ENCODE assay signal across 8 mouse cellular contexts in the genomic region with DNA sequence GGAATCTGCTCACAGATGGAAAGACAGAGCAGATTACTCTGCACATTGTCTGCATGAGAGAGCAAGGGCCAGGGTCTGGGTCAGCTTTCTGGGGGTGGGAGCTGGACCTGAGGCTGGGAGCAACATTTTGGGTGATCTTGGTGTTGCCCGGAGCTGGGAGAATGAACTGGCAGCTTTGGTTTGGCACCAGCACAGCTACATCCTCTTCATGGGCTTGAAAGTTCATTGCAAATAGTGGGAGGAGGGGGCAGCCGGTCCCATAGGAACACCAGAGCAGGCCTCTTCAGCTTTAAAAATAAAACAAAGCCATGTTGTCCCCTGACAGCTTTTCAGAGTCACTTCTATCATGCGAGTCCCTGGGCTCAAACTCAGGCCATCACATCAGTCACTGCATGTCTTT. TPM values are rescaled to one million over a fixed set of nuclear protein-coding genes. Genes with fewer than 3 reads are reported as not detected.
DNase-seq lines count a peak whose midpoint lies in the region; ATAC-seq and TF ChIP-seq lines count a peak whose summit lies in the region.

No protein-coding gene starts in this region.

- H3K36me3 ChIP-seq in ES-Bruce4 (ENCODE audit: control insufficient read depth, insufficient read depth, low read length, poor library complexity, severe bottlenecking) = no peaks in the 10 kb centered on the region; the same call in 1 of the 2 replicates
- peaks cover 25% of the 10 kb centered on the region for H3K36me3 ChIP-seq in hindbrain, embryonic 10.5 days
- peaks cover 8% of the 10 kb centered on the region for H3K36me3 ChIP-seq in liver, embryonic 15.5 days (replicated peaks)

- TF ChIP-seq EP300 in ES-Bruce4 (IDR thresholded peaks at IDR 0.05; ENCODE audit: insufficient read depth, low read depth, low read length) = no peak

- TF ChIP-seq POLR2A in ES-Bruce4 (IDR thresholded peaks at IDR 0.05; ENCODE audit: insufficient read depth, low read length) = no peak

- no peaks in the 10 kb centered on the region for H3K27me3 ChIP-seq in ES-Bruce4 (ENCODE audit: control insufficient read depth, insufficient read depth, low read length, poor library complexity, severe bottlenecking)
- no peaks in the 10 kb centered on the region for H3K27me3 ChIP-seq in hindbrain, embryonic 10.5 days (ENCODE audit: insufficient read depth, poor library complexity, severe bottlenecking)
- H3K27me3 ChIP-seq in liver, embryonic 15.5 days = no peaks in the 10 kb centered on the region

- peaks cover 3% of the 10 kb centered on the region; the same call in 1 of the 2 replicates for H3K9me3 ChIP-seq in ES-Bruce4 (replicated peaks; ENCODE audit: control insufficient read depth, insufficient read depth, low read length, poor library complexity, severe bottlenecking)
- H3K9me3 ChIP-seq in hindbrain, embryonic 10.5 days = no peaks in the 10 kb centered on the region
- no peaks in the 10 kb centered on the region for H3K9me3 ChIP-seq in liver, embryonic 15.5 days (replicated peaks)

- peak overlapping the region; percentile 84 for H3K4me2 ChIP-seq in liver, embryonic 15.5 days

- no peaks in the 10 kb centered on the region for H3K4me1 ChIP-seq in ES-Bruce4 (ENCODE audit: control insufficient read depth, insufficient read depth, low read length)
- H3K4me1 ChIP-seq in hindbrain, embryonic 10.5 days (replicated peaks) = peaks cover 21% of the 10 kb centered on the region
- H3K4me1 ChIP-seq in liver, embryonic 15.5 days (replicated peaks) = peaks cover 21% of the 10 kb centered on the region

- TF ChIP-seq CTCF in ES-Bruce4 (IDR thresholded peaks at IDR 0.05; ENCODE audit: low read depth, low read length) = no peak

- H3K9ac ChIP-seq in ES-Bruce4 (ENCODE audit: low read depth, poor library complexity, severe bottlenecking) = peak overlapping the region; percentile 32
- peak overlapping the region; percentile 62 for H3K9ac ChIP-seq in liver, embryonic 15.5 days

- no peak overlapping the region for H3K4me3 ChIP-seq in ES-Bruce4 (ENCODE audit: low read depth, low read length)
- H3K4me3 ChIP-seq in hindbrain, embryonic 10.5 days = peak overlapping the region; percentile 56
- H3K4me3 ChIP-seq in liver, embryonic 15.5 days (replicated peaks) = peak overlapping the region; percentile 64

- ATAC-seq in liver, embryonic 15.5 days (ENCODE audit: insufficient read depth) = no peak

- 90% methylated on average over 3 of the region's 3 CpGs for WGBS in hindbrain, embryonic 10.5 days
- 69% methylated on average over 3 of the region's 3 CpGs for WGBS in liver, embryonic 15.5 days (ENCODE audit: insufficient replicate concordance)

- DNase-seq in heart, adult 11 months = peak; percentile 93
- DNase-seq in heart, adult 18-20 months = no peak
- DNase-seq in hindbrain, embryonic 10.5 days (ENCODE audit: low spot score) = no peak
- DNase-seq in gastrocnemius, adult 8-10 months (ENCODE audit: low spot score in 2 of 2) = no peak
- no peak for DNase-seq in right cerebral cortex, postnatal 36 days (ENCODE audit: low spot score in 2 of 2)
- DNase-seq in urinary bladder, postnatal 25 days (ENCODE audit: low spot score) = no peak

- no peak overlapping the region for H3K27ac ChIP-seq in ES-Bruce4 (ENCODE audit: insufficient read depth, low read length)
- peak overlapping the region; percentile 92 for H3K27ac ChIP-seq in hindbrain, embryonic 10.5 days
- H3K27ac ChIP-seq in liver, embryonic 15.5 days (replicated peaks) = peak overlapping the region; percentile 94

RNA-seq across cellular contexts. Expression of gene Wdr5, which starts 26.3 kb away (rescaled TPM):
- 10 to 100 TPM; 23.5 to 26.5 TPM for total RNA-seq in heart, adult 18-20 months (2021)
- 91.8 and 103 TPM in 2 replicates for polyA plus RNA-seq in ES-Bruce4 (2011; ENCODE audit: insufficient read depth, insufficient read length, low read depth, missing spikeins)
- polyA plus RNA-seq in hindbrain, embryonic 10.5 days (2016; fragmentation: Nextera tagmentation; extraction: Ambion mirVana) = 63.2 and 76.8 TPM in 2 replicates
- 26.2 and 27.5 TPM in 2 replicates for polyA plus RNA-seq in liver, embryonic 15.5 days (2015; fragmentation: Nextera tagmentation; extraction: Ambion mirVana)
- total RNA-seq in gastrocnemius, adult 8-10 months (2022) = 10 to 100 TPM; 15.4 to 19.7 (median 17.1) TPM

RNA-seq across cellular contexts. Expression of gene Brd3, which starts 33.8 kb away (rescaled TPM):
- 10 to 100 TPM; 25.9 TPM for total RNA-seq in heart, adult 18-20 months (2021)
- 75.4 and 76.8 TPM in 2 replicates for polyA plus RNA-seq in ES-Bruce4 (2011; ENCODE audit: insufficient read depth, insufficient read length, low read depth, missing spikeins)
- 145 and 149 TPM in 2 replicates for polyA plus RNA-seq in hindbrain, embryonic 10.5 days (2016; fragmentation: Nextera tagmentation; extraction: Ambion mirVana)
- 22.5 and 22.9 TPM in 2 replicates for polyA plus RNA-seq in liver, embryonic 15.5 days (2015; fragmentation: Nextera tagmentation; extraction: Ambion mirVana)
- total RNA-seq in gastrocnemius, adult 8-10 months (2022) = 10 to 100 TPM; 19.4 to 29.0 (median 24.9) TPM
